Mouse (Mus musculus) right cerebral cortex, adult 18-20 months (tissue): ENCODE measurements around the gene Lactb.

ENCODE experiments used
- DNase-seq: peaks from one replicate; pipeline ENCODE4 v3.0.0; 2022; ENCODE audit warnings: mixed read lengths

Lactb gene

DNA sequence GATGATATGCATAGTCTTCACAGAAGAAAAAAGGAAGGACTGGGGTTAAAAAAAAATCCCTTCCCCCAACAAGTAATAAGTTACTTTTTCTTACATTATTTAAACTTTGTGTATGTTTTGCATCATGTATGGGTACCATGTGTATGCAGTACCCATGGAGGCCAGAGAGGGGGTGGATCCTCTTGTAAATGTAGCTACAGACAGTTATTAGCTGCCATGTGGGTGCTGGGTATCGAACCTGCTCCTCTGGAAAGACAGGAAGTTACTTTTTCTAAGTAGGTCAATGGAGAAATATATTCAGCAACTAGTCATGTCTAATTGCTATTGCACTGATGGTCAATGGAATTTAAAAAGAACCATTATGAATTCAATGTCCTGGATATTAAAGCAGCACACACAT lies 3.2 kb upstream of the Lactb start:
- no peak for DNase-seq

DNA sequence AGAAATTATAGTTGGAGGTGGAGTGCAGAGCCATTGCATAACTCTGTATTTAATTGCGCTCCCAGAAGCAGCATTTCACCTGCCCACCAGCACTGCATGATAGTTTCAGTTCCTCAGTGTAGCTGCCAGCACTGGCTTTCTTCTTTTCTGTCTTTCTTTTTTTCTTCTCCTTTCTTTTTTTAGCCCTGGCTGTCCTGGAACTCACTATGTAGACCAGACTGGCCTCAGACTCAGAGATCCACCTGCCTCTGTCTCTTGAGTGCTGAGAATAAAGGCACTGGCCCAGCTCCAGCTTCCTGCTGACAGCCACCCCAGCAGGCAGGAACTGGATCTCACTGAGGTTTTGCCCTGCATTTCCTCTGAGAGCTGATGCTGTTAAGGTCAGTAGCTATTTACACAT lies 2.7 kb upstream of the Lactb start:
- DNase-seq, result peak; percentile 64

DNA sequence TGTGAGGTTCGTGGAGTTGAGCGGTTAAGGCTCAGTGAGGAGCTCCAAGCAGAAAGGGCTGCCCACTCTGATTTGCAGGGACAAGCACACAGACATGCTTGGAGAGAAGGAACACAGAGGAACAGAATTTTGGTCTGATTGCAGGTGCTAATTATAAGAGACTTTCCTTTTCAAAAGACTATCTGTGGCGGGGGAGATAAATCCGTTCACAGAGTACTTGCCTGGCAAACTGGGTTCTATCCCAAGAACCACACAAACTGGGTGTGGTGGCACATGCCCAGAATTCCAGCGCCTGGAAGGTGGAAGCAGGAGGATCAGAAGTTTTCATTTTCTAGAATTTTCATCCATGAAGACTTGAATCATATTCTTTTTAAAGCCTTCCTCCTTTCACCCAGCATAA lies 1.8 kb upstream of the Lactb start:
- no peak for DNase-seq

DNA sequence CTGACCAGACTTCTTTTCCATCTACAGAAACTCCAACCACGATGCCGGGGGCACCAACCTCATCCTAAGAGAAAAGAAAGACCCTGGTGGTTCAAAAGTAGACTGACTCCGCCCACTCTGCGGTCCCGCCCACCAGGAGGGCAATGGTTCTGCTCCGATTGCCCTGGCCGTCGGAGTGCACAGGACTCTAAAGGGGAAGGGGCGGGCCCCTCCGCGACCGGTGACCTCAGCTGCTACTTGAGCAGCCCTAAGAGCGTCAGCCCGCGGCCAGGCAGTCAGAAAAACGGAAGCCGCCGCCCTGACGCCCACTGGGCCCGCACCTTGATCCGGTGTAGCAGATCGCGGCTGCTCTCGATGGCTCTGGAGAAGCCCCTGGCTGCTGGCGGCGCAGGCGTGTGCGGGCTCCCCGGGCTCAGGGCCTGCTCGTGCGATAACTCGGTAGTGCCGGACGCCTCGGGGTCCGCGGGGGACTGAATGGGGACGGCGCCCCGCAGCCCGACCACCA lies 511 bp downstream of the Lactb start:
- peak; percentile 55 for DNase-seq

DNA sequence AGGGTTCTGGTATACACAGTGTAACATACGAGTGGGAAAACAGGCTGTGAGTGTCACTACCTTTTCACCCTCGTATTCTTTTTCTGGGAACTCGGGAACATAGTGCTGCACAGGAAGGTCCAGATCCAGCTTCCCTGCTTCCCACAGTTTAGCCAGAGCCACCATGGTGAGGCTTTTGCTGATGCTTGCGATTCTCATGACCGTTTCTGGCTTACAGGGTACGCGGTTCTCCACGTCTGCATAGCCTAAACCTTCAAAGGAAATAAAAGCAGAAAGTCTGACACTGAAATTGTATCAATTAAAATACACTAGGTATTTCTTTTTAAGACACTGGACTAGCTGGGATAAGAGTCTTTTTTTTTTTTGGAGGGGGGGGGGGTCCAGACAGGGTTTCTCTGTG lies 4.2 kb downstream of the Lactb start:
- no peak for DNase-seq

DNA sequence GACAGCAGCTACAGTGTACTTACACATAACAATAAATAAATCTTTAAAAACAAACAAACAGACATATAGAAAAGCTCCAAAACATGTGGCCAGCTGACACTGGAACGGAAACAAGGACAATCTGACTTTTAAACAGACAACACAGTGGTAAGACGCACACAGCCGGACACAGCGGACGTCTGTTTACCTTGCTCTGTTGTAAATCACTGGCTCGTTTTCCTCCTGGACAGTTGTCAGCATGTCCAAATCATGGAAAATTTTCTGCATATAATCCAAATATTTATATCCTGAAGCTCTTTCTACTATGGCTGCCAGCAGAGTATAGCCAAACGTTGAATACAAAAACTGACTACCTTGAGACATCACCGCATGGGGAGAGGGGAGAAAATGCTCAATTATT lies 7.8 kb downstream of the Lactb start:
- no peak for DNase-seq

DNA sequence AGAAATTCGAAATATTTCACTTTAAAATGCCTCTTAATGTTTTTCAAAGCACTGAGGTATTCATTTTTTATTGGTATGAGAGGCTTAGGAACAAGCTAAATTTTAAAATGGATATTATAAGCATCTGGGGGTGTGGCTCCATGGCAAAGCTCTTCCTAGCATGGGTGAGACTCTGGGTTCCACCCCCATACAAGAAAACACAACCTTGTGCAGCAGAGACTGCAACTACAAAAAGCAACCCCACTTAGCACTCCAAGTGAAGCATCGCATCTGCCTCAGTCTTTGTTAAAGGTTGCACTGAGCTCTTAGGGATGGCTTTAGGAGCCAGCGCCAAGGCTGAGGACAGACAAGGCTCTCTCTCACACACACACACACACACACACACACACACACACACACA lies 13.8 kb downstream of the Lactb start:
- DNase-seq, result no peak

DNA sequence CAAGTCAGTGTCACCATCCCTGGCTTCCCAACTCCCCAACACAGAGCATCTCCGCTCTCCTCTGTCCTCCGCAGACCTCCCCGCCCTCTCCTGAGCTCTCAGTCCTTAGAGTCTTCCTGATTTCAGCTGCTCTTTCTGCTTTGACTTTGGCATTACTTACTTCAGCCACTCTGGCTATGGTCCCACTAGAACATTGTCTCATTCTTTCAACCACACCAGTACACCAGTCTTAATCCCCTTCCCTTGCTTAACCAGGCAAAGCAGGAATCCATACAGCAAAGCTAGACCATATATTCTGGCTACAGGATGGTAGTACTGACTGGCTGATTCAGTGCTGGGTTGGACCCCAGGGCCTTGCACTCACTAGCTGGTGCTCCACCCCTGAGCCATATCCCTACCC lies 17.8 kb downstream of the Lactb start:
- DNase-seq, result no peak

DNA sequence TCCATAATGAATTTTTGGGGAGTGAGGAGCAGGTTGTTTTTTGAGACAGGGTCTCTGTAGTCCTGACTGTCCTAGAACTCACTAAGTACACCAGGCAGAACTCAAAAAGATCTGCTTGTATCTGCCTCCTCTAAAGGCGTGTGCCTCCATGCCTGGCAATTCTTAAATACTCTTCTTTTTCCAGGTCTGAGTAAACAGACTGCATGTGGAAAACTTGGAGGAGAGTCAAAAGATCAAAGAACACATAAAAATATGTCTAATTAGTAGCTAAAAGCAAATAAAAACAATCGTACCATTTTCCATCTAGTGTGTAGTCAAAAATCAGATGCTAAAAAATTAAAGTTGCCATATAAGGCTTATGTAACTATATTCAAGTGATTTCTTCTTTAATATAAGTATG lies 22.4 kb downstream of the Lactb start:
- DNase-seq, result no peak

DNA sequence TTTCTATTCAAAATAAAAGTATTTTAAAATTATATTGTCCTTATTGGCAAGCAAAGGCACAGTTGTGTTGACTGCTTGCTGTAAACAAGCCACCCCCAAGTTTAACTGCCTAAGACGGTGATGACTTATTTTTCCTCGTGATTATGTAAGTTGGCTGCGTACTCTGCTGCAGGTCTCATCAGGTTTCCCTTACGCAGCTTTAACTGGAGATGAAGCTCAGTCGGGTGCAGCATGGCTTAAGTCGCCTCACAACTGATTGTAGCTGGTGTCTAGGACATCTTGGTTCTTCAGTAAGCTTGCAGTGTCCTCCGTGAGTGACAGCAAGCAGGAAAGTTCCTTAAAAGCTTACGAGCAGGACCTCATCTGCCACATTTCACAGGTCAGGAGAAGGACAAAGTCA lies 23.0 kb downstream of the Lactb start:
- no peak for DNase-seq

DNA sequence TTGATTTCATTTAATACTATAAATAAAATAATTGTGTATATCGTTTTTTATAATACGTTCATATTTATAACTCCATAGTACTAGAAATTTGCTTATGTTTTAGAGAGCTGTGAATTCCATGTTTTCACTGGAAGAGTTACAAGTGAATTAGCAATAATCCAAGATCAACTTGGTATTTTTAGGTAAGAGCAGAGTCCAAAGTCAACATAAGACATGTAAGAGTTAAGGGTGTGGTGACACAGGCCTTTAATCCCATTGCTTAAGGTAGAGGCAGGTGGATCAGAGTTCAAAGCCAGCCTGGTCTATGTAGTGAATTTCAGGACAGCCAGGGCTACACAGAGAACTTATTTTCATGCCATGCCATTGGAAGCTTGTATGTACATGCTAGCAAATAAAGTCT lies 26.7 kb downstream of the Lactb start:
- DNase-seq, result no peak

DNA sequence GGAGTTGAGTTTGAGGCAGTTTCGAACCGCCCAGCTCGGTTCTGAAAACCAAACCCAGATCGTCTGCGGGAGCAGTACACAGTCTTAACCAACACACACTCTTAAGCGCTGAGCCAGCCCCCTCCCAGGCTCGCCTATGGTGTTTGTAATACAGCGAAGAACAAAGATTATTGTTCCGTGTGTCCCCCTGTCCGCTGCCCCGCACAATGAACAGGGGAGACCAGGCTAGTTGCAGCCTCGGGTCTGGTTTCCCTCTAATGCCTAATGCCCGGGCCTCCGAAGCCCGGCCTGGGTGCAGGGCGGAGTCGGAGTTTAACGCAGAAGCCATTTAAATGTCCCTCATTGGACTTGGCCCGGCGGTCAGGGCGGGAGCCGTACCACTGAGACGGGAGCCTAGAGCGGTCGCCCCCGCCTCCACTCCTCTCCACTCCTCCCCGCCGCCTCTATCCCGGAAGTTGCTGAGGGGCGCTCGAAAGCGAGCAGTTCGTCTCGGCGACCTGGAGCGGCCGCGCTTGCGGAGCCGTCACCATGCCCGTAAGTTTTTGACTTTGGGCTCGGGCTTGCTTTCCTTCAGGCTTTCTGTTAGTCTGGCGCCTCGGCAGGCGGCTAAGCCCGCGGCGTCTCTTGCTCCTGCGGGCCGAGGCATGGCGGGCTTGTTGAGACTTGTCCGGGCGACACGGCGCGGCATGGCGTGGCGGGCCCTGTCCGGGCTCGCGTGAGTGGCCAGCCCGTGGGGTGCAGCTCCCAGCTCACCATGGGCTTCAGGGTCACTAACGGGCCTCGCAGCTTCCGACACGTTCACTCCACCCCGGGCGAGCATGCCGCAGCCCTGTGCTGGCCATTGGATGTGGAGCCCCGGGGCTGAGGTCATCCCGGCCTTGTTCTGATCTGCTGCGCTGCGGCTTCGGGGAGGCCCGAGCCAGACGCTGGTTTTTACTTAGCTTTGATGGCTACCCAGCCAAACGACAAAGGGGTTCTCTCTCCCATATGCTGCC lies 29.3 kb downstream of the Lactb start, which contains the start of gene Rps27l:
Gene Rps27l (plus strand): TSS at position 440 of the 995 bp plus-strand sequence.
- DNase-seq, result peak; percentile 94

DNA sequence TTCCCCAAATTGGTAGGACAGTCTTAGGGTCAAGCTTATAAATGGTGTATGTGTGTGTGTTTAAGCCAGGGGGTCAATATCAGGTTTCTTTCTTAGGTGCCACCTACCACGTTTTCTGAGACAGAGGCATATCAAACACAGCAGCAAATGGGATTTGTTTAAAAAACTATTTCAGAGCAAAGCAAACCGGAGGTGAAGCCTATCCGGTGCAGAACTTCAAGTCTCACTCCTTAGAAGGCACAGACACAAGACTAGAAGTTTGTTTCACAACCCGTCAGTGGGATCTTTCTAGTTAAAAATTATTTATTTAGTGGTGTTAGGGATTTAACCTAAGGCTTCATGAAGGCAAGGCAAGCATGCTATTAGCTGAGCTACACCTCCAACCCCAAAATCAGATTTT lies 30.1 kb downstream of the Lactb start:
- no peak for DNase-seq

DNA sequence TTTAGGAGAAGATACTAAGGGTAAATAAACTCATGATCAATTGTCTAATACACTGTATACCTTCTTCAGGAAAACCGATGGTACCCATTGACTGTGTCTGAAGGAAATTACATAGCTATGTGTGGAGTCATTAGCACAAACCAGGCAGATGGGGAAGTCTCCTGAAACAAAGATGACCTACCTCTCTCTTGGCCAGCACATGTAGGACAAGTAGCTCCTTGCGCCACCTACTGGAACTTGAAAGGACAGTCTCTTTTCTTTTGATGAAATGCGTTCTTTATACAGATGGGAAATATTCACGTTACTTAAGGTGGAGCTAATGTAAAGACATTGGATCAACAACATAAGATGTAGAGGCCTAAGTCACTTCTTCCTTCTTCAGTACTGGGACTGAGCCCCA lies 36.4 kb downstream of the Lactb start:
- DNase-seq, result peak; percentile 55

DNA sequence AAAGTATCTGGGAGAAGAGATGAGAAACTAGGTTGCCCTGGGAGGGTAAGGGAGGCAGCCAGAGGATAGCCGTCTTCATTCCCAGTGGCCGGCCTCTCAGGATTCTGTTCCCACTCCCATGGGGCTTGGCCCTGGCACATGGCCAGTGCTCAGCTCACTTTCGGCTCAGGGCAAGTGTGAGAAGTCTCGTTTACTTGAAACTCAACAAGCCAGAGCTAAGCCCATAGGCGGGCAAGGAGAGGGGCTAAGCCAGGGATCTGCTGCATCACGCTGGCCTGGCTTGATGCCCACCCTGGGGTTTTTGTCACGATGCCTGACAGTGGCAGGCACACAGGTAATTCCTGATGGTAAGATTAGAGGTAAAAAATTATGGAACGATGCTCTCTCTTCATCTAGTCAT lies 37.8 kb downstream of the Lactb start:
- DNase-seq, result no peak

DNA sequence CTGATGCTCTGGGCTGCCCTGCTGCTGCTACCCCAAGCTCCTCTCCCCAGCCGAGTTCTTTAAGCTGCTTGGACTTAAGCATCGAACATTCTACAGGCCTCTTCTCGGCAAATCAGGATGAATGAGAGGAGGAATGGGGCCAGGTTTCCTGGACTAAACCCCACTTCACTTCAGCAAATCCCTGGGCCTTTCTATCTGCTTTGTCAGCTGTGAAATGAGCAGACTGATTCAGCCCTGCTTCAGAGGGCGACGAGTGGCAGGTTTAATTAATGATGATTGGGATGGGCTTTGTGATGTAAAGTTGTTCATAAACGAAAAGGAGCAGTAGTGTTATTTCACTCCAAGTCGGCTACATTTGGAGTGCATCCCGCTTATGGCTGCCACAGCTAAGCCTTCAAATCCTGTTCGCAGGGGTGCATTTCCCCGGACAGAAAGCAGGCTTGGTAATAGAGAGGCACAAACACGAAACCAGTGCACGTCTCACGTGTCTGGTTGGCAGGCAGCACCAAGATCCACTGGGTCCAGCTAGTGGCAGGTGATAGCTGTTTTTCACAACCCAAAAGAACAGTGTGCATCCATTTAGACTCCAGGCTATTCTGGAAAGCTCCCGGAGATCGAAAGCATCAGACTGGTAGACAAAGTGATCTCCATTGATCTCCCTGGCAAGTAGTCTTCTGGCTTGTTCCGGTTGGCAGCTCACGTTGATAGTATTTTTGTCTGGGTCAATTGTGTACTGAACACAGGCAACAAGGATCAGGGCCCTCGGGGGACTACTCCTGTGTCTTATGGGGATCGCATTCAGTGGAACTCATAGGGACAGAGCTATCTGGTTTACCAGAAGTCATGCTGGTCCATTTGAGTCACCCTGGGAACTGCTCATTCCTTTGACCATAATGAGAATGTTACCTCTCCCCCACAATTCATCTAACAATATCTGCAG lies 41.1 kb downstream of the Lactb start:
- DNase-seq, result no peak

DNA sequence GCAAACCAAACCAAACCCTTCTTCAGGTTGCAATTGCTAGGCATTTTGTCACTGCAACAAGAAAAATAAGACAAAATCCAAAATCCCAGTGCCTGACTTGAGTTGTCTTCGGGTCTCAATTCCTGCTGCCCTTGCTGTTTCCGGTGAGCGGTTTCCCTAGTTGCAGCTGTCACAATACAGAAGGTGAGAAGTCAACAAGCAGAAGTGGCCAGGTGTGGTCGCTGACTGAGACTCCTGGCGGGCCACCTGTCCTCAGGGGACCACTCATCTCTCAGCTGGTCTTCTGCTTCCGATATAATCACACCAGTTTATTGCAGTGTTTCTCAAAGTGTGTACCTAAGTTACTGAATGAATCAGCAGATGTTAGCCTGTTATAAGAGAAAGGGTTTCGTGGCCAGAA lies 44.9 kb downstream of the Lactb start:
- DNase-seq, result no peak

DNA sequence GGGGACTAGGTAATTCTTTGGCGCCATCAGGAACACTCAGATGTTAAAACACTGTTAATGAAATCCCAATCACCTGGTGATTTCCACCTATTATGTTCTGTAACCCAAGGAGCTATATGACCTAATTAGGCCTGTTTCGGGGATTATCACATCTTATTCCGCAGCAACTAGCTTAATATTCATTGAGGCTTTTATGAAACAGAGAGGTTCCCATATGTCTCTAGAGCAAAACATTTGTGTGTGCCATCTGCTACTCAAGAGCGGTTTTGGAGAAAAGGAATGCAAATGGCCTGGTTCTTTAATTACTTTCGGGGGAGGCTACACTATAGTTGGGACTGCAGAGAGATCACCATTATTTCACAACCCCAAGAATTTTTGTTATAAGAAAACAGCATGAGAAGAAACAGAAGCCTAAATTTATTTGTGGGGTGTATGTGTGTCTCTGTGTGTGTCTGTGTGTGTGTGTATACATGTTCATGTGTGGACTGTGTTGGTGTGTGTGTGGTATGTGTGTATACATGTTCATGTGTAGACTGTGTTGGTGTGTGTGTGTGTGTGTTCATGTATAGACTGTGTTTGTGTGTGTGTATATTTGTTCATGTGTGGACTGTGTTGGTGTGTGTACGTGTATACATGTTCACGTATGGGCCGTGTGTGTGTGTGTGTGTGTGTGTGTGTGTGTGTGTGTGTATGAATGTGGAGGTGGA lies 47.4 kb downstream of the Lactb start:
- DNase-seq, result no peak

DNA sequence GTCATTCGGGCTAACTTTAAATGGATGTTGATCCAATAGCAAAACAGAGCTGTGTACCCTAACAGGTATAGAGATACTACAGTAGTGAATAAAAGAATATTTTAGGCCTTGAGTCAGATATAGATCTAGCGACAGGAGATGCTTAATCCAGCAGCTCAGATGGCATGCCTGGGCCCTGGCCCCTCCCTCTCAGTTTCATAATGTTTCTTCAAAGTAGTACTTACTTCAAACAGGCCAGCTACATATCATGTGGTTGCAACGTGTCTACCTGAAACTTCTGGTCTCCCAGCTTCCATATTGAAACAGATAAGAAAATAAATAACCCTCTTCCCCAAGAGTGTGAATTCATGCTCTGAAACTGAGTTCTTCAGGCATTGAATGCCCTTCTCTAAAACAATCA lies 49.4 kb downstream of the Lactb start:
- no peak for DNase-seq

DNA sequence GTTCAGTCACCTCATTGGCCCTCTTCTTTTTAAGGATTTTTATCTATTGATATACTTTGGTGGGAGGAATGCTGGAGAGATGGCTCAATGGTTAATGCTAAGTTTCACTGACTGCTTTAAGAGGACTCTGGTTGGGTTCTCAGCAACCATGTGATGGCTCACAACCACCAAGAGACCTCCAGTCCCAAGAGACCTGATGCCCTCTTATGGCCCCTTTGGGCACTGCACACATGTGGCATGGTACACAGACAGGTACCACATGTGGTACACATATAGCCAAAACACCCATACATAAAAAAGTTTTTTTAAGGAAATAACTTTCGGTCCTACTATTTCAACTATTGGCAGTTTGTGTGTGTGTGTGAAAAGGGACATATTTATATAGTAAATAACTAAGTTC lies 53.2 kb downstream of the Lactb start:
- DNase-seq, result no peak

DNA sequence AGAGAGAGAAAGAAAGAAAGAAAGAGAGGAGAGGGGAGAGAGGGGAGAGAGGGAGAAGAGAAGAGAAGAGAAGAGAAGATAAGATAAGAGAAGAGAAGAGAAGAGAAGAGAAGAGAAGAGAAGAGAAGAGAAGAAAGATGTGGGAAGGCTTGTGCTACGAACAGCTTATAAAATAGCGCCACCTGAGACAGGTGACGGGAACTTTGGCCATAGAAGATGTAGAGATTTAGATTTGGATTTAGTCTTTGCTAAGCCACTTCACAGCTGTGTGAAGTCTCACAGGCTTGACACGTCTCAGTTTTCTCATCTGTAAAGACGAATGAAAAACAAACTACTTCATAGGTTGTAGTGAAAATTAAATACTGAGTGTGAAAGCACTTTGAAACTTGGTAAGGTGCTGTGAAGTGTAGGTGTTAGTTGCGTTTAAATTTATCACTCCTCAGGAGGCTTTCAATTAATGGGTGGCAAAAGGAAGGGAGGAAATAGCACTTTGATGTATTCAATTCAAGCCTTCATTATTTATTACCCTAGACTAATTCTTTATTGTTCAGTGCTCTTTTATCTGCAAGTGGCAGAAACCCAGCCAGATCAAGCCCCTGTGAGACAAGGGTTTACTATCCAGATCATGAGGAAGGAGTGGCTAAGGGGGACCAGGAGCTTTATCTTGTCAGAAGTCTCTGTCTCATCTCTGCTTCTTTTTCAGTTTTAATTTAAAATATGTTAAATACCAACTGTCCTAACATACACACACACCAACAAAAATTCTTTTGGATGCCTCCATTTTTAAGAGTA lies 54.6 kb downstream of the Lactb start:
- DNase-seq, result no peak

DNA sequence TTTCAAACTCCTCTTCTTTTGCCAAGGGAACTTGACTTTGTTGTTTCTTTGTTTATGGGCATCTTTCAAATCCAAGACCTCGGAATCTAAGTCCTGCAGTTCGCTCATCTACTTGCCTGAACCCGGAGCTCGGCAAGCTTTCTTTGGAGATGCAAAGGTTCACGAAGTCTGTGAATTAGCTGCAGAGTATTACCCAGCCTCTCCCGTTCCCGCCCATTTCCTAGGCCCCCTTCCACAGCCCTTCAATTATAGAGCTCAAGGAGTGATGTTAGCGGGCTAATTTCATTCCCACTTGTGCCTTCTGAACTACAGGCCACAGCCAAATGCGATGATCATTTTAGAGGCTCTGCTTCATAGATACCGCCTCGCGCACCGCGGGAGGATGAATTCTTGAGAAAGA lies 55.3 kb downstream of the Lactb start:
- no peak for DNase-seq
